Mouse (Mus musculus): Measurements from ENCODE around the gene Hnrnph3.
A peak's percentile ranks its signal among the peaks of the same experiment; 100 is the strongest.
"Not testable (repeated sequence)": the region's sequence is repeated elsewhere in the genome, so short reads cannot be mapped to it uniquely, and the experiment has no call there.

Hnrnph3 gene

DNA sequence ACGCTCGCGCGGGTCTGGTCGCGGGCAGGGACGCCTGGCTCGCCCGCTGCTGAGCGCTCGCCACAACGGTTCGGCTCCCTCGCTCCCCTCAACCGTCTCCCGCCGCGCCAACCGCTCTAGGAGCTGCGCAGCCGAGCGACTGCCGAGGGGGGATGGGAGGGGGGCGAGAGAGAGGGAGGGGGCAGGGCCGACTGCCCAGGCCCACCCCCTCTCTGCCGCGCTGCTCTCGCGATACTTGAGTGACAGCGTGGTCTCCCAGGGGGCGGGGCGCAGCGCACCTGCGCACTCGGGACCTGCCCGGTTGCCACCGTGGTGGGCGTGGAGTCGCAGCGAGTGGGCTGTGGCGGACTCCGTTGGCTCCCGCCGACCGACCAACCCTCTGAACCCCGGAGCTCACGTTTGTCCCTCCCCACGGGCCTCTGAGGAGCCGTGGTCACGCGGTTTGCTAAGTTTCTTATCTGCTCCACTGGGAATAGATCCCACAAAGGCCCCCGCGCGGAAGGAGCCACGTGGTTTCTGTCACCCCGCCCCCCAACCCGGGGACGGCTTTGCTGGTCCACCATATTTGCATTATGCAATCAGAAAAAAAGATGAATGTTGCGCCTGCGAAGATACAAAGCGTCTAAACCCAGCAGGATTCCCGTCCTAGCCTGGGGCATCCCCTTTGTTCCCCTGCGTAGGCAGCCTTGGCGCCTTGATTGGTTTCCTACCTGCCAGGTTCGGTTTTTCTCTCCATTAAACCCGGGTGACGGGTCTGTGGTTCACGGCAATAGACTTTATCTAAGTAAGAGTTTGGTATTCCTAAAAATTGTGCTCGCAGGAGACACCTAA lies at the start of gene Hnrnph3, which contains the start of gene Pbld2:
Gene Hnrnph3 (minus strand): TSS at position 469 of the 831 bp plus-strand sequence.
Gene Pbld2 (plus strand): TSS at position 567 of the 831 bp plus-strand sequence.
- DNase-seq = peak; percentile 98

DNA sequence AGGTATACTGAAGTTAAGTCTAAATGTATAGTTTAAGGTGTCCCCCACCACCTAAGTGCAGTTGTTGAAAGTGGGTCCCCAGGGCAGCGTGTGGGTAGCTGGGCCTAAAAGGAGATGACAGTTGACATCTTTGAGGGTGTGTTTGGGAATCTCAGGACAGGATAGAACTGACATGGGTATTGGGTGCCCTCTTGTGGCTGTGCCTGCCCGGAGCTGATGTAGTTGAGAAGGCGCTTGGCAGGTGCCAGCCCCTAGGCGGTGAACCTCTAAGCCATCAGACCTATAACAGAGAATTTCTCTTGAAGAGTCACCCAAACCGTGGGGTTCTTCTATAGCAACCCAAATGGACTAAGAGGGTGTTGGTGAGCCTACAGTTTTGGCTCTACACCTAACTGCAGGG lies 42.0 kb upstream of the Hnrnph3 start:
- peak; percentile 77 to 86 for DNase-seq

DNA sequence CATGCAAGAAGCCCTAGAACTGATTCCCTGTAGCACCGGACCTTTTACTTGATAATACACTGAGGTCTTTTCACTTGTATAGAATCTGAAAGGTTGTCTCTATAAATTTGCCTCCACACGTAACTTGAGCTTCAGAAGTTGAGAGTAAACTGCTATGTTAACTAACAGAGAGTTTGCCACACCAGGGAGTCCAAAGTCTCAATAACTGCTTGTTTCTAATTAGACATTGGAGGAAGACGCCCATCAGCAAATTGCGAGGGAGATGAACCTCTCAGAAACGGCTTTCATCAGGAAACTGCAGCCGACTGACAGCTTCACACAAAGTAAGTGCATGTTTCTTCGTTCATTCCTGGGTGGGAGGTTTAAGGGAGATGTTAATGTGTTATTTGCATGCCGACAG lies 41.5 kb upstream of the Hnrnph3 start:
- DNase-seq = no peak

DNA sequence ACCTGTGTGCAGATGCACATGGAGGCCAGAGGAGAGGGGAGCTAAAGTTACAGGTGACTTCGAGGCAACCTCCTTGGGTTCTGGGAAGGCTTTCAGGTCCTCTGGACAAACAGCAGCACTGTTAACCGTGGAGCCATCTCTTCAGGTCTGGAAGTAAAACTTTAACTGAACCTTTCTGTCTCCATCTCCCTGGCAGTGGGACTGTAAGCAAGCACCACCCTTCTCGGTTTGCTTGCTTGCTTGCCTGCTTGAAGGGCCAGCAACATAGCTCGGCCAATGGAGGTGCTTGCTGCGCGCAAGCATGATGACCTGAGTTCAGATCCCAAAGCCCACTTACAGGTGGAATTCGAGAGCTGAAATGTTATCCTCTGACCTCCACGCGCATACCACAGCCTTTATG lies 40.5 kb upstream of the Hnrnph3 start:
- DNase-seq = no peak

DNA sequence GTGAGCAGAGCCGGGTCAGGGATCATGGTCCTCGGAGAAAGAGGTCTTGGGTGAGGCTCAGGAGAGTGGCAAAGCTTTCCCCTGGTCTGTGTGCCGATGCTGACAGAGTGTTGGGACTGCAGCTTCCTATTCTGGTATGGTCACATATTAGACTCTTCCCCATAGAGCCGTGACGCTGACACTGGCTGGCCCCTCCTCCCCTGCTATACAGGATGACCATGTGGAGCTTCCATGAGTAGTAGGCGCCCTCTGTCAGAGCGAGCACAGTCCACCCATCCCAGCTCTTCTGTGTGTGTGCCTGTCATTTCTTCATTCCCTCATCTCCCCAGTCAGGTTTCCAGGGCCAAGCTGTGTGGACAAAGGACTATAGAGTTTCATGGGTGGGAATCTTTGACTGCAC lies 39.3 kb upstream of the Hnrnph3 start:
- no peak for DNase-seq

DNA sequence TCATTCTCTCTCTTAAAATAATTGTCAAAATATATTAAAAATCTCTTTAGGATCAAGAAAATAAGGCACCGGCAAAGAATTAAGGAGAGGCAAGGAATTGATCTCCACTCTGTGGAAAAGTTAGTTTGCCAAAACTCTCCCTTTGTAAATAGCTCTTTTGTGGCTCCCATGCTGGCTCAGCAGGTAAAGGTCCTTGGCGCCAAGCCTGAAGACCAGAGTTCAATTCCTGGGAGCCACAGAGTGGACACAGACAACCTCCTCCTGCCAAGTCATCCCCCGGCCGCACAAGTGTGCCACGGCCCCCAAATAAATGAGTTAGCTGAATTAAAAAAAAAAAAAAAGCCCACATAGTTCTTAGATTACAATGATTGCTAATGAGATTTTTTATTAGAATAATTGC lies 38.7 kb upstream of the Hnrnph3 start:
- no peak for DNase-seq

DNA sequence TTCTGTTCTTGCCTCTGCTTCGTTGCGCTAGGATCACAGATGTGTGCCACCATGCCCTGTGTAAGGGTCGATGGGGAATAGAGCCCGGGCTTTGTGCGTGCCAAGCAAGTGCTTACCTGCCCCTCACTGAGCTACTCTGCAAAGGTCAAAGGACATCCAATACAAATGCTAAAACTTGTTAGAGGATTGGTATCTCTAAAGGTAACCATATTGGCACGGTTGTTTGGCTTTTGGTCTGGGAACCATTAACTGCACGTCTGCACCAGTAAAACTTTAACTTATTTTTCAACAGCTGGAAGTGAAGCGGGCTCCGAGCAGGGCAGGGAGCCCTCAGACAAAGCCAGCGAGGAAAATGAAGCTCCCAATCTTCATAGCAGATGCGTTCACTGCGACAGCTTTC lies 37.2 kb upstream of the Hnrnph3 start:
- DNase-seq = no peak

DNA sequence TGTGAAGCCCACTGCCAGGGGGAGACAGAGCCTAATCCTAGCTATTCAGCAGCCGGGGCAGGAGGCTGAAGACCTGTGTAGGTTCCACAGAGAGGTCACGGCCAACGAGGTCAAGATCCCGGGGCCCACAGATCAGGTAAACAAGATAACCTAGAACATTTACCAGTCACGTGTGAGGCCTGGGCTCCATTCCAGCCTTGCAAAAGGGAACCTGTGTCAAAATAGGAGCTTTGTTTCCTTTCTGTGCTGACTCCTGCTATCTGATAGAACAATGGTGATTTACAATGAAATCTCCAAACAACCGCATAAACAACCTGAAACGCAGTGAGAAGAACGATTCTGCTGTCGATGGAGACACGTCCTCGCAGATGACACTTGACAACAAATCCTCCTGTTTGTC lies 36.4 kb upstream of the Hnrnph3 start:
- peak; percentile 79 to 84 for DNase-seq

DNA sequence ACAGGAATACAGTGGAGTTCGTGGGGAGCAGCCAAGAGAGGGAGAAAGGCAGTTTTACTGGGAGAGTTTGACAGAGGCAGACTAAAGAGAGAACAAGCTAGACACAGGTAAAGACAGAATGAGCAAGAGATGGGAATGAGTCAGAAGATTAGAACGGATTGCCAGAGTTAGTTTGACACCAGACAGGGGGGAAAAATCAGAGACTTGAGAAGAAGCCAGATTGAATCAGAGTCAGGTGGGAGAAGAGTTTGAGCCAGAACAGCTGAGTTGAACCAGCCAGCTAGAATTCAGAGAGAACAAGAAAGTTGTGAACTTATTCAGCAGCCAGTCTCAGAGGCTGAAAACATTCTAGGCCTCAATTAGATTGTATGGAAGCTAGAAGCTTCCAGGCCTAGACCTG lies 35.8 kb upstream of the Hnrnph3 start, which contains the start of gene Pbld1:
Gene Pbld1 (plus strand): TSS at position 301 of the 400 bp plus-strand sequence.
- DNase-seq = no peak

DNA sequence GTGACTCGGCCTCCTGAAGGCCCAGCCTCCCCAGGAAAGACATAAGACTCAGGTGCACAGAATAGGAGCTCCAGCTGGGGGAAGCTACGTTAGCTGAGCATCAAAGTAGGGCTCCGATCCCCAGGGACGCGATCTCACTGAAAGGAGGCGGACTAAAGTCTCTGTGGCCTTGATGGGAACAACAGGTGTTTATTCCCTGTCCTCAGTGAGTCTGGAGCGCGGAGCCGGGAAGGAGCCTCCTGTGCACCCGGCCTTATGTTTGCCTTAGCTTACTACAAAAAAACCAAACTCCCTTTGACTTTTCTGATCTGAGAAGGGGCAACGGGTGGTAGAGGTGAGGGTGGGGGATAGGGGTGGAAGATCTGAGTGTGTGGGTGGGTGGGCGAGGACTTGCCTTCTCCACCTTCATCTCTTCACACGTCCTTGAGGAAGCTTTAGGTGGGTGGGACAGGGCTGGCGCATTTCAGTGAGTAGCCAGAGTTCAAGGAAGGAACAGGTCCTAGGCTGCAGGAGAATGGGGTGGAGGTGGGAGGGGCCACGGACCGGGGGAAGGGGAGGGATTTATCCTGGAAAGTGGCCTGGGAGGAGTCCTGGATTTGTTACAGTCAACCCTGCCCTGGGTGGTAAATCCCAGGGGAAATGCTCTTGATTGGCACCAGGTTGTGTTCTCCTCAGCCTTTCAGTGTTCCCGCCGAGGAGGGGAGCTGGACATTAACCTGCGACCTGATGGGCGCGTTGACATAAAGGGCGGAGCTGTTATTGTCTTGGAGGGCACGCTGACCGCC lies 33.1 kb upstream of the Hnrnph3 start:
- peak; percentile 56 to 72 for DNase-seq

DNA sequence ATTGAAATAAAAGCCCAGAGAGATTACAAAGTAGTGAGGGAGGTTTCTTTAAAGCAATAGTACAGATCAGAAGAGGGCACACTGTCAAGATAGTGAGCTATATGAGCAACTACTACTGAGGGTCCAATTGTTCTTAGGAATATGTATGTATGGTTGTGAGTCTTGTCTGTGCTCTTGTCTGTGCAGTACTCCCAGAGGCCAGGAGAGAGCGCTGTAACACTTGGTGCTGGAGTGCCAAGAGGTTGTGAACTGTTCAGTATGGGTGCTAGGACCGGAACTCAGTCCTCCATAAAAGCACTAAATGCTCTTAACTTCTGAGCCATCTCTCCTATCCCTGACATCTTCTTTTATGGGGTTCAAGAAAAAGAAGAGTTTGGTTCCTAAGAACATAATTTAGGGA lies 30.6 kb upstream of the Hnrnph3 start:
- DNase-seq = no peak

DNA sequence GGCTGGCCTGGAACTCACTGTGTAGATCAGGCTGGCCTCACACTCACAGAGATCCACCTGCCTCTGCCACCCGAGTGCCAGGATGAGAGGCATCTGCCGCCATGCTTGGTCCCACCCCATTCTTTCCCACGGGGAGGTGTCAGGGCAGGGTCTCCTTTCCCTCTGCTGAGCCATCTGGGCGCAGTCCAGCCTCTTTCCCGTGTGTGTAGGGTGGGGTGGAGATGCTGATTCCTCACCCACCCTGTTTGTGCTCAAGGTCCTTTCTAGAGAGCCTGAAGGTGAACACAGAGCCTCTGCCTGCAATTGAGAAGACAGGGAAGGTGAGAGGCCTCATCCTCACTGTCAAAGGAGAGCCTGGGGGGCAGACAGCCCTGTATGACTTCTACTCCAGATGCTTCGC lies 30.1 kb upstream of the Hnrnph3 start:
- DNase-seq = not testable (repeated sequence)

DNA sequence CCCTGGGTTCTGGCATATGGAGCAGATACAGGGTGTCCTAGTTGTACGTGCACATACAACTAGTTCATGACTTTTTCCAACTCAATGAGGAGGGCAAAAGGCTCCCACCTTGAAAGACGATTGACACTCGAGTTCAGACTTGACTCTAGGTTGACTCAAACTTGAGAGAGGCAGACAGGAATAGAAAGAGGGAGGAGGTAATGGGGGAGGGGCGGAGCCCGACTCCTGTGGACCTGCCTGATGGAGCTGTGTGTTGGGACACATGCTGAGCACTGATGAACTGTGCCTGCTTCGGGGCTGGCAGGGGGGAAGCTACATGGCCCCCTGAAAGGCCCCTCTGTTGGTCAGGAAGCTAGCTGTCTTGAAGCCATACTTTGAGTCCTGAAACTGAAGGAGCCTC lies 29.0 kb upstream of the Hnrnph3 start:
- no peak for DNase-seq

DNA sequence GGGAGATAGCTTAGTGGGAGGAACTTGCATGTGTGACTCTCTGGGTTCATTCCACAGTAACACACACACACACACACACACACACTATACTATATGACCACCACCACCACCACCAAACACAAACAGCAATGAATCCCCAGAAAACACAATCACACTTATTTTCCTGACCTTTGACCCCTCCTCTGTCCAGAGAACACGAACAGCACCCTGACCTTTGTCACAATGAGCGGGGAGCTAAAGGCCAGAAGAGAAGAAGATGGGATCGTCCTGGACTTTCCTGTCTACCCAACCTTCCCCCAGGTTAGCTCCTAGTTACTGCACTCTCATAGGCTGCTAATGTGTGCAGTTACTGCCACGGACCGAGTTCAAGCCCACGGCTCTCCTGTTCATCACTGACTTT lies 28.0 kb upstream of the Hnrnph3 start:
- DNase-seq = no peak

DNA sequence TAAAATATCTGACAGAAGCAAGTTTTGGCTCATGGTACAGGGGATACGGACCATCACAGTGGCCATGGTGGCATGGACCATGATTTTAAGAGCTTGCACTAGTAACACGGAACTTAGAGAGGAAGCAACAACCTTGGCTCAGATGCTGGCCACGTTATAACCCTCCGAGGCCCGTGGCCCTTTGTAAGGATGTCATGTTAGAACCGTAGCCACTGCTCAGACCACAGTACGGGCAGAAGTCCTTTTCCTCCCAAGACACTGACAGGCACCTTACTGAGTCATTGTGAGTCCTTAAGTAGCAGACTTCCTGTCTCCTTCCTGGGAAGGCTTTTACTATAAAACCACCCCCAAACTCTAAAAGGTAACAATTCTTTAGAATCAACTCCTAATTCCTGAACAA lies 27.2 kb upstream of the Hnrnph3 start:
- no peak for DNase-seq

DNA sequence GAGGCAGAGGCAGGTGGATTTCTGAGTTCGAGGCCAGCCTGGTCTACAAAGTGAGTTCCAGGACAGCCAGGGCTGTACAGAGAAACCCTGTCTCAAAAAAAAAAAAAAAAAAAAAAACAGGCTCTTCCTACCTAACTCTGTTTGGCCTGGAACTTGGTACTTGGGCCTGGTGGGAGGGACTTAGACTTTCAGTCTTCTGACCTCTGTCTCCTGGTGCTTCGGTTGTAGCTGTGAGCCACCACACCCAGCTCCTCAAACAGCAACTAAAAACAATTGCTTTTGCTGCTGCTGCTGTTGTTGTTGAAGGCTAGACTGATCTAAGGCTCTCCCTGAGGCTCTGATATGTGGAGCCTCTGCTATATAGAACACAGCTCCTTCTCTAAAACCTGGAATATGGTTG lies 25.1 kb upstream of the Hnrnph3 start:
- DNase-seq = no peak

DNA sequence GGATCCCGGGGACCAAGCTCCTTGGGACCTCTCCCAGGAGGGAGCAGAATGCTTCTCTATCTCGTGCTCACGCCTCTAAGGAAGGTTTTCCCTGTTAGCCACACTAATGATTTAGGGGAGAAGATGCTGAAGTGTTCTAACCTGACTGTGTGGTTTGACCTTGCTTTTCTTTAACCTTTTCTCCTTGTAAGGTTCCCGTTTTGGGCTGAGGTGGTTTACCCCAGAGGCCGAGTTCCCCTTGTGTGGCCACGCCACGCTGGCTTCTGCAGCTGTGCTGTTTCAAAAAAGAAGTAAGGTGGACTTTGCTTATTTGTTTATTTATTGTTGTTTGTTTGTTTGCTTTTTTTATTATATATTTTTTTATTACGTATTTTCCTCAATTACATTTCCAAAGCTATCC lies 23.7 kb upstream of the Hnrnph3 start:
- DNase-seq = no peak

DNA sequence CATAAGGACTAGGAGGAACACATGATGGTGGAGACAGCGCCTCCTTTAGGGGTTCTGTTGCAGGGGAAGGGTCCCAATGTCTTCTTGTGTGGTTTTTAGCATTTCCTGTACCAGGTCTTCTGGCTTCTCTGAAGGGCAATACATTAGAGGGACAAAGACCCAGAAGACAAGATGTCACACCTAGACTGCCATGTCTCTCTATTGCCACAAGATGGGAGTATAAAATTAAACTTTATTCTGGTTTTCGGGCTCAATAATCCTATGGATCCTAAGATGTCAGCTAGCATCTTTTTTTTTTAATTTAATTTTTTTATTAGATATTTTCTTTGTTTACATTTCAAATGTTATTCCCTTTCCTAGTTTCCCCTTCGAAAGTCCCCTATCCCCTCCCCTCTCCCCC lies 19.1 kb upstream of the Hnrnph3 start:
- DNase-seq = no peak

DNA sequence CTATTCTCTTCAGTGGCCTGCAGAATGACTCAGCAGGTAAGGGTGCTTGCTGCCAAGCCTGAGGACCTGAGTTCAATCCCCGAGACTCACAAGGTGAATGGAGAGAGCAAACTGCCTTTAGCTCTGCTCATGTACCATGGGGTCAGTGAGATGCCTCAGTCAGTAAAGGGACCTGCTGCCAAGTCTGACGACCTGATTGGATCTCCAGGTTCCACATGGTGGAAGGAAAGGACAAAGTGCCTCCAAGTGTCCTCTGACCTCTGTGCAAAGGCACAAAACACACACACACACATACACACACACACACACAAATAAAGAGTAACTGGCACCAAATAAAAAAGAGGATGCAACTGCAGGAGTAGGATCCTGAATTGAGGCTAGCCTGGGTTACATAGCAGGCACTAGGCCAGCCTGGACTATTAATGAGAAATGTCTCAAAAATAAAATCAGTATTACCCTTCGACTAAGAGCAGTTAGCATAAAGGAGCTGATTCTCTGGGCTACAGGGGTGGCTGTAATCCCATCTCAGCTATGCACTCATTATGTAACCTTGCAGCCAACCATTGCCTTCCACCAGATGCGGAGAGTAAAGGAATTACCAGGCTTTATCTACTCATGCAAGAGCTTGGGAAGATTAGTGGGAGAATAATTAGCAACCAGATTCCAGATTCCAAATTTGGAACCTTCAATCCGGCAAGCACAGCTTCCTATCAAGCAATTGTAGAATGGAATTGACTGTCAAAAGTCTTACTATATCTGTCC lies 16.0 kb upstream of the Hnrnph3 start:
- no peak for DNase-seq

DNA sequence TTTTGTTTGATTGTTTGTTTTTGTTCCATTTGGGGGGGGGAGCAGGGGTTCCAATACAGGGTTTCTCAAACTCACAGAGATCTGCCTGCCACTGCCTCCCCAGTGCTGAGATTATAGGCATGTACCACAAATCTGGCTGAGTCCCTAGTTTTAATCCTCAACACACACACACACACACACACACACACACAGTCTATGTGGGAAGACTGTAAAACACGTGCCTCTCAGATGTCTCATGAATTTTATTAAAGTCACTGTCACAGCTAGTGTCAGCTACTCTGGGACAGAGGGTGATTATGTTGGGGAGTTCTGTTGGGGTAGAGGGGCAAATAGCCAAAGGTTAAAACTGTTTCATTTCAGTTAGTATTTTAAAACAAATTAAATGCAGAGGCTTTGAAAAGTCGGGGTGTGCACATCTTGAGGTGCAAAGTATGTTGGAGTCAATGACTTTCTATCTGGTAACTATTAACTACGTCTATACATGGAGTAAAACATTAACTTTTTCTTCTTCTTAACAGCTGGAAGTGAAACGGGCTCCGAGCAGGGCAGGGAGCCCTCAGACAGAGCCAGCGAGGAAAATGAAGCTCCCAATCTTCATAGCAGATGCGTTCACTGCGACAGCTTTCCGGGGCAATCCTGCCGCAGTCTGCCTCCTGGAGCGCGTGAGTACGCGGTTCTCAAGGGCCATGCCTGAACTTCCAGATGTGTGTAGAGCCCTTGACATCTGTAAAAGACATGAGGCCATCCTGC lies 14.7 kb upstream of the Hnrnph3 start:
- no peak for DNase-seq

DNA sequence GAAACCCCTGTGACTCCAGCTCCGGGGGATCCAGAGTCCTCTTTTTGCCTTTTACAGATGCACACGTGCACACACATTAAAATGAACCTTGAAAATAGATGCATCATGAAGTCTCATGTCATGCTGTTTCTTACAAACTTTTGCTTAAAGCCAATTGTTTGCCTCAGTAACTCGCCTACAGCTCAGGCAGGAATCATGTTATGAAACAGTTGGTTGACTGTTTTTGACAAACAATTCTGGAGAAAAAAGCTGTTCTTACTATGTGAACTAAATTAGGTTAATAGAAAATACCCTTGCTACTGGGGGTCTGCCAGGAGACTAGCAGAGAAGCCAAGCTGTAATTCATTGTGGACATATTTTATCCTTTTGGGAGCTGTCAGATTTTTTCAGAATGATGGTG lies 8.9 kb upstream of the Hnrnph3 start:
- DNase-seq = no peak

DNA sequence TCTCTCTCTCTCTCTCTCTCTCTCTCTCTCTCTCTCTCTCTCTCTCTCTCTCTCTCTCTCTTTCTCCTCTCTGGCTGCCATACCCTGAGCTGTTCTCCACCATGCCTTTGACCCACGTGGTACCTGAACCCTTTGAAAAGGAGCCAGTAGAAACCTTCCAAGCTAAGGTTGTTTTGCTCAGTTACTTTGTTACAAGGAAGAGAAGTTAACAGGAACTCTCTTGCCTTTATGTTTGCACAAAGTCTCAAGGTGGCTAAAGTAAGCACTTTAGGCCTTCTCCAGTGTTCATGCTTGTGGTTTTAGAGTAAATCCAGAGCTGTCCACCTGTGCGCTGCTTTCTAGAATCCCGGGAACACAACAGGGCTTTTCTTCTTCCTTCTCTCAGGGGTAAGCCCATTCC lies 8.2 kb upstream of the Hnrnph3 start:
- DNase-seq = peak; percentile 58 to 83

DNA sequence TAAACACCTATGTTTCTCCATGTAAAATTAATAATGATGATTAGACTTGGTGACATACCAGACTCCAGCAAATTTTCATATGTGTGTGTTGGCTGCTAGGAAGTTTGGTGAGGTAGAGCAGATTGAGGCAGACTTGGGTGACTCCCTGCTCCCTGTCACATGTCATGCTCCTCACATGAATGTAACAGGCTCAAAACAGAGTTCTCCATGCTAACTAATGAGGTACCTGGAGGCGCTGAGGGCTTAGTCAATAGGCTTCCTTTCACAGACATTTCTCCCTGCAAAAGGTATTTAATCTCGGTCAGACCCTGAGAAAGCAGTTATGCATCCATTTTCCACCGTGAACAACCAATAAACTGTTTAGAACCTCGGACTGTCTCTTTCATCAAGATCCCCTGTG lies 4.4 kb upstream of the Hnrnph3 start:
- no peak for DNase-seq

All from lung, adult 18-20 months (tissue).